Mouse (Mus musculus): ENCODE results near the gene Magi1.

Magi1 gene

GRCm38 (mm10) chr6:93697956-93698355, 585.8 kb downstream of the Magi1 start:
- POLR2A ChIA-PET = interaction anchor here in 1 of 4 experiments (0.7 to 1.1 kb wide), 2 partner anchors 13 to 50 kb away, joined by 3 to 4 read pairs; no protein-coding TSS in a partner anchor
- CTCF ChIA-PET = no interaction called here

DNA sequence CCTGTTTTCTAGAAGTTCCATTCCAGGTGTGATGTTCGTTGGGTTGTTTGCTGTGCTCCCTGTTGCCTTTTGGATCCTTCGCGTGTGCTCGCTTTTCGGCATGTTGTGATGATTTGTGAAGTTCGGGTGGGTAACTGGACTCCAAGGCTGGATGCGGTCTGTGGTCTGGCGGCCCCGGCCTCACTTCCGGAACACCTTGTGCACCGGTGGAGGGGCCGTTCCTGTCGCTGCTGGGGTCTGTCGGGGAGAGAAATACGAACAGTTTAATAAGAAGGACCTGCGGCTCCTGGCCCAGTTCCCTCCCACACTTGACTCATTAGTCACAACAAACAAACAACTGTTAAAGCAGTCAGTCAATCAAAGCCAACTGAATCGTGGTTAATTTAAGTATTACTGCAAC, 605.0 kb downstream of the Magi1 start:
- ChIA-PET CTCF (interaction anchor here in 2 of 4 experiments (0.6 to 2.1 kb wide), 2 partner anchors 79 to 160 kb away, joined by 3 to 4 read pairs; no protein-coding TSS in a partner anchor), POLR2A (interaction anchor here in 1 of 4 experiments (1.0 kb wide), 3 partner anchors 30 to 772 kb away, joined by 3 read pairs; no protein-coding TSS in a partner anchor)

GRCm38 (mm10) chr6:93666731-93667130, 617.0 kb downstream of the Magi1 start:
- POLR2A ChIA-PET = no interaction called here
- CTCF ChIA-PET = interaction anchor here in 1 of 4 experiments (0.5 kb wide), 1 partner anchor 76 kb away, joined by 3 read pairs; no protein-coding TSS in a partner anchor

GRCm38 (mm10) chr6:93665056-93665805, 618.5 kb downstream of the Magi1 start:
- ChIA-PET CTCF (interaction anchor here in 2 of 4 experiments (0.7 kb wide), 2 partner anchors 16 to 24 kb away, joined by 3 to 5 read pairs; no protein-coding TSS in a partner anchor), POLR2A (no interaction called here)

DNA sequence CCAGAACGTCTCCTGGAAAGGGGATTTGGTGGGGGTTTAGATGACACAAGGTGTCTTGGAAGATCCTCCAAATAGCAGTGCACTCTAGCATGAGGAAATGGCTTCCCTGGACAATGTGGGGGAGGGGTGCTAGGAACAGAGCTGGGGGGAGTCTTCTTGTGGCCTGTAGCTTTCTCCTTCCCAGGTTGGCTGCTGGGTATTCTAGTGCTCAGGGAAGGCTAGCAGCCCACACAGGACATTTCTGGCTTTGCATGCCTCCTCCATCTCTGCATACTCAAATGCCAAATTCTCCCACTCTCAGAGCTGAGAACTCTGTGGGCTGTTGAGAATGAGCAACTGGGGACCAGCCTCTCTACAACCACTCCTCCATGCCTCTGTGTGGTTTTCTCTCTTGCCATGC, 622.6 kb downstream of the Magi1 start:
- CTCF ChIA-PET = interaction anchor here in 1 of 4 experiments (0.8 kb wide), 1 partner anchor 1236 kb away, joined by 3 read pairs; no protein-coding TSS in a partner anchor
- POLR2A ChIA-PET = interaction anchor here in 1 of 4 experiments (0.6 kb wide), 1 partner anchor 15 kb away, joined by 4 read pairs; no protein-coding TSS in a partner anchor

DNA sequence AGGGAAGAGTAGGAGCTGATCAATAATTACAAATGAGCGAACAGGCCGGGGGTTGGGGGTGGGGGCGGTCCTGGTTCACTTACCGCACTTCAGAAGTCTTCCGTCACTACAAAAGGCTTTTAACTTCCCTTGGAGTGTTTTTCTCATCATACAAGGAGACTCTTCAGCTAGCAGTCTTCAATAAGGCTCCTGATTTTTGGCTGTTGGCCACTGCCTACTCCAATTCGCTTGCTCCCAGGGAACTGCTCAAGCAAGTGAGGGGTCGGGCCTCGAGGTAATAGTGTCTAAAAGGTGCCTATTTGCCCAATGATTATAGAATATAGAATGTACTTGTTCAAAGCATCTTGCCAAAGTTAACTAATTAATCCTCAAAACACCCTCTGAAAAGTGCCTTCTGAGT, 624.2 kb downstream of the Magi1 start:
- CTCF ChIA-PET = interaction anchor here (0.6 to 1.6 kb wide), 5 partner anchors 15 to 293 kb away, joined by 3 to 8 read pairs (median 3); no protein-coding TSS in a partner anchor
- POLR2A ChIA-PET = no interaction called here

GRCm38 (mm10) chr6:93657187-93657974, 626.3 kb downstream of the Magi1 start:
- ChIA-PET CTCF (interaction anchor here (0.5 to 1.9 kb wide), 16 partner anchors 9 to 133 kb away, joined by 3 to 18 read pairs (median 3); no protein-coding TSS in a partner anchor), POLR2A (interaction anchor here (0.5 to 0.9 kb wide), 7 partner anchors 9 to 323 kb away, joined by 3 to 4 read pairs (median 3); no protein-coding TSS in a partner anchor)

- POLR2A ChIA-PET = interaction anchor here (0.7 to 2.5 kb wide), 14 partner anchors 9 to 68 kb away, joined by 3 to 20 read pairs (median 4); no protein-coding TSS in a partner anchor
- CTCF ChIA-PET = interaction anchor here in 2 of 4 experiments (0.6 to 2.6 kb wide), 5 partner anchors 9 to 872 kb away, joined by 3 to 18 read pairs (median 5); no protein-coding TSS in a partner anchor
Observed at GRCm38 (mm10) chr6:93648581-93649230, 635.0 kb downstream of the Magi1 start.

DNA sequence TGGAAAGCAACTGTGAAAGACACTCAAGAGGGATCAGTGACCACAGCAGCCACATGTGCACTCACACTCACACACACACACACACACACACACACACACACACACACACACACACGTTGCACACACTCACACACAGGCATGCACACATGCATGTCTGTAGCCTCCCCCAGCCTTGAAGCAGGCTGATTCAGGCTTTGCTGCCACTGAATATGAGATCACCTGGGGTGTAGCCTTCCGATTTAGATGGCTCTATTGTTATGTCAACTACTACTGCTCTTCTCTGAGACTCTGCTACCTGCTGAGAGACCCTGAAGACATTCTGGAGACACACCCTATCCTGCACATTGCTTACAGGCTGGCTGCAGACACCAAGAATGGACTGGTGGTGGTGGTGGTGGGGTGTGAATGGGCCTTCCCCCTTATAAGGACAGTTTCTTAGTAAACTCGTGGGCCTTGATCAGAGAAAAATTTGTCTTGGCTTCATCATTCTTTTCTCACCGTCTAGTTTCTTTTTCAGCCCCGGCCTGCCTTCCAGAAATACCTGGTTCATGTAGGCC, 653.9 kb downstream of the Magi1 start:
- CTCF ChIA-PET = interaction anchor here in 2 of 4 experiments (0.6 to 1.0 kb wide), 5 partner anchors 18 to 772 kb away, joined by 3 to 5 read pairs (median 4); no protein-coding TSS in a partner anchor
- POLR2A ChIA-PET = interaction anchor here (0.6 to 1.7 kb wide), 14 partner anchors 8 to 977 kb away, joined by 3 to 10 read pairs (median 4); no protein-coding TSS in a partner anchor

- ChIA-PET POLR2A (interaction anchor here in 1 of 4 experiments (1.1 to 1.4 kb wide), 2 partner anchors 21 to 101 kb away, joined by 3 read pairs; no protein-coding TSS in a partner anchor), CTCF (no interaction called here)
Observed at GRCm38 (mm10) chr6:93627200-93627599, 656.5 kb downstream of the Magi1 start.
